Mouse (Mus musculus) intestine, embryonic 16.5 days (tissue): ENCODE measurements at regions not wholly inside any gene's neighbourhood (a gene's known extent, or its start where the extent isn't known, plus 50 kb on each side); places are given as distances from the start of the nearest gene placed in this dataset.
"Not testable (repeated sequence)": the region's sequence is repeated elsewhere in the genome, so short reads cannot be mapped to it uniquely, and the experiment has no call there.

Experiments used
- ATAC-seq: fragments of 200-750 bp; cut with Nextera tagmentation; 2 replicates; pipeline ENCODE4 v1.8.0; 2017; ENCODE audit warnings: moderate TSS enrichment, moderate library complexity
- H3K27ac ChIP-seq: fragments of 300-500 bp; sonication (generic); 2 replicates; pipeline ENCODE4 v1.5.1; 2014; ENCODE audit warnings: mild to moderate bottlenecking, low read length
- H3K27me3 ChIP-seq: fragments of 300-500 bp; sonication (generic); replicated peaks from 2 replicates; pipeline ENCODE4 v1.6.1; 2014; ENCODE audit warnings: low read length, control low read depth, mixed read lengths; ENCODE audit not compliant: control insufficient read depth, insufficient read depth
- H3K36me3 ChIP-seq: fragments of 300-500 bp; sonication (generic); 2 replicates; pipeline ENCODE4 v1.6.1; 2014; ENCODE audit warnings: low read length, control low read depth; ENCODE audit not compliant: control insufficient read depth, insufficient read depth
- H3K4me1 ChIP-seq: fragments of 300-500 bp; sonication (generic); 2 replicates; pipeline ENCODE4 v1.6.1; 2014; ENCODE audit warnings: low read length, control low read depth, mixed read lengths; ENCODE audit not compliant: control insufficient read depth, insufficient read depth
- H3K4me2 ChIP-seq: fragments of 300-500 bp; sonication (generic); 2 replicates; pipeline ENCODE4 v1.6.1; 2014; ENCODE audit warnings: low read depth, low read length, control low read depth
- H3K4me3 ChIP-seq: fragments of 300-500 bp; sonication (generic); 2 replicates; pipeline ENCODE4 v1.5.1; 2014; ENCODE audit warnings: mild to moderate bottlenecking, low read length
- H3K9ac ChIP-seq: fragments of 300-500 bp; sonication (generic); 2 replicates; pipeline ENCODE4 v1.6.1; 2014; ENCODE audit warnings: low read depth, low read length
- H3K9me3 ChIP-seq: fragments of 300-500 bp; sonication (generic); 2 replicates; pipeline ENCODE4 v1.6.1; 2016; ENCODE audit warnings: low read length, control low read depth; ENCODE audit not compliant: control insufficient read depth
- WGBS: fragments of 180-500 bp; shearing (Covaris S2); extraction: QIAGEN DNeasy Blood & Tissue Kit; methylation state at CpG from one replicate; pipeline ENCODE4 v1.1.7; 2014; 5-methylcytosine and 5-hydroxymethylcytosine counted together

DNA sequence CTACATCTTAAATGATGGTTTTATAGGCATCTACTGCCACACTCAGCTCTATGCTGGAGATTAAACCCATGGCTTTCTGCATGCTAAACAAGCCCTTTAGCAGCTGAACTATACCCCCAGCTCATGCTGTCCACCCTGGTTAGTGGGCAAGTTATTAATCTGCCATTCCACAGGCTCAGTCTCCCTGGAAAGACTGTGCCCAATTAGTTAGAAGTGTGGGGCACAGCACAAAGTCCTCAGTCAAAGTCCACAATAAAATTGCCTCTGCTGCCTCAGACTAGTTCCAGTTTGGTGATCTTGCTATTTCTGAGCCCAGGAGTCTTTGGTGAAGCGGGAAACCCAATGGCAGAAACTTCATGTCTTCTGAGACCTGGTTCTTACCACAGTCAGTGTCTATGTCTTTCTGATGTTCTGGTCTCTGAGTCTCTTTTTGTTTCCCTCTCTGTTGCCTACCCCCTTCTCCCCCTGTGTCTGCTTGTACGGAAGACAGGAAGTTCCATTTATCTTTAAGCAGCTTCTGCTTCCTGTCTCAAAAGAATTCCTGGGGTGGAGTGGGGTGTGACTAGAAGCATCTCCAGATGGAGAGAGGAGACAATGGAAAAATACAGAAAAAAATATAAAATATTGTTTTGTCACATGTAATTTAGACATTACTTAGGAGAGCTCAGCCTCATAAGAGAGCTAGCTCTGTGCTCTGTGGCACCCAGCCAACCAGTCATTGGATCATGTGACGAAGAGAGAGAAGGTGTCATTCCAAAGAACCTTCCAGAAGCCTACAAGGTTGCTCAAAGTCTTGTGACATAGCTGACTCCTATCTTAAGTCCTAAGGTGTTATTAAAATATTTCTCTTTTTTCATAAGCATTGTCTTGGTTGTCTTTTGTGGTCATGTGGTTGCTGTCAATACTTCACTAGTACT, 133.3 kb upstream of the Max start:
- peaks cover 7% of the 10 kb centered on the region for H3K4me1 ChIP-seq
- H3K27me3 ChIP-seq = no peaks in the 10 kb centered on the region
- whole genome bisulfite sequencing = 71% methylated on average over 3 of the region's 3 CpGs
- no peak overlapping the region for H3K27ac ChIP-seq
- H3K9me3 ChIP-seq = no peaks in the 10 kb centered on the region
- H3K36me3 ChIP-seq = no peaks in the 10 kb centered on the region
- no peak overlapping the region for H3K4me2 ChIP-seq
- ATAC-seq = peak; percentile 50; the same call in 1 of the 2 replicates
- H3K9ac ChIP-seq = no peak overlapping the region
- no peak overlapping the region for H3K4me3 ChIP-seq

DNA sequence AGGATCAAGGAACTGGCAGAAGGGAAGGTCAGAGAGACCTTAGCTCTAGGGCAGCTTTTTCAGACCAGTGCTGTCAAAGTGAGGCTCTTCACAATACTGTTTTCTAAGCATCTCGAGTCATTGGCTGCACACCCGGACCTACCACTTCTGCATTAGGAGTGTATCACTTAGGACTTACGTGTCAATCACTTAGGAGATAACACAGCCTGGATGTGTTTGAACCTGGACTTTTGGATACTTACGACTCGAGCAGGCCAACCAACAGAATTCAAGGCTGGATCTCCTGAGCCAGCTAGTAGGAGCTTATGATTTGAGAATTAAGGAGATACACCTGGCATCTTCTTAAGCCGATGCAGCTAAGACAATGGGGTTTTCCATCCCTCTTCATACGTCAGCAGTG, 132.2 kb upstream of the Max start:
- Histone ChIP-seq H3K36me3 (no peaks in the 10 kb centered on the region), H3K27ac (no peak overlapping the region), H3K27me3 (no peaks in the 10 kb centered on the region), H3K4me1 (peaks cover 7% of the 10 kb centered on the region), H3K9me3 (no peaks in the 10 kb centered on the region), H3K9ac (no peak overlapping the region), H3K4me3 (no peak overlapping the region), H3K4me2 (no peak overlapping the region)
- no peak for ATAC-seq
- WGBS = 77% methylated on average over 7 of the region's 7 CpGs

DNA sequence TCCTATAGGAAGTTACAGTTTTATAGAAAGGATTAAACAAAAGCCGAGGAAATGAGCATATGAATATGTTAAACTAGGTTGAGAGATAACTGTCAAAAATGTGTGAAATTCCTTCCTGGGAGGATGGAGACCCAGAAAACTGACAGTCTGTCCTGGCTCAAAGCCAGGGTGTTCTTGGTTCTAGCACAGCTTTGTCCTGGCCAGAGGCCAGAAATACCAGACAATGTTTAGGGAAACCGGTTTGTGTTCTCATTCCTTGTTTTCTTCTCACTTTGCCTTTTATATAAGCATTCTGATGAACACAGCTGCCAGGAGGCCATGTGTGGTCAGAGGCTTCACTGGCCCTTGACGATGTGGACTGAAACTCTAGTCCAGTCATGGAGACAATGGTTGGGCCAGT, 130.7 kb upstream of the Max start:
- H3K4me2 ChIP-seq = no peak overlapping the region
- WGBS = 46% methylated on average over 3 of the region's 3 CpGs
- no peak overlapping the region for H3K4me3 ChIP-seq
- no peak overlapping the region for H3K9ac ChIP-seq
- H3K27ac ChIP-seq = no peak overlapping the region
- no peaks in the 10 kb centered on the region for H3K27me3 ChIP-seq
- no peaks in the 10 kb centered on the region for H3K9me3 ChIP-seq
- ATAC-seq = no peak
- peaks cover 7% of the 10 kb centered on the region for H3K4me1 ChIP-seq
- no peaks in the 10 kb centered on the region for H3K36me3 ChIP-seq

DNA sequence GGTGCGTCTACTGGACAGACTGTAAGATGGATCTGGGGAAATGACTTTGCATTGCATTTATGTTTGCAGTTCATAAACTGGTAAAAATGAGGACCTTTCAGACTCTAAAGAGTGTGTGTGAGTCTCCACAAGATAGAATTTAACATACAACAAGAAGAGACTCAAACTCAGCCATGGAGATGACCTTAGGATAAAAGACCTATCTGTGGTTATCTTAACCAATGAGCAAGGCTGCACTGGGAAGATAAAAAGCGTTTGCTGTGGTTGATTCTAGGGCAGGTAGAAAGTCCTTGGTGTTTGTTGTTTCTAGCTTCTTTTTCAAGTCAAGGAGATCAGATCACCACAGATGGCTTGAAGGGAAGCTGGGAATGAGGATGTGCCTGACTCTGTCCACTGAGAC, 130.1 kb upstream of the Max start:
- no peak for ATAC-seq
- no peak overlapping the region for H3K4me2 ChIP-seq
- no peak overlapping the region for H3K27ac ChIP-seq
- no peaks in the 10 kb centered on the region for H3K9me3 ChIP-seq
- 79% methylated on average over 2 of the region's 2 CpGs for WGBS
- H3K4me1 ChIP-seq = peaks cover 7% of the 10 kb centered on the region
- no peak overlapping the region for H3K4me3 ChIP-seq
- no peaks in the 10 kb centered on the region for H3K36me3 ChIP-seq
- no peaks in the 10 kb centered on the region for H3K27me3 ChIP-seq
- H3K9ac ChIP-seq = no peak overlapping the region

DNA sequence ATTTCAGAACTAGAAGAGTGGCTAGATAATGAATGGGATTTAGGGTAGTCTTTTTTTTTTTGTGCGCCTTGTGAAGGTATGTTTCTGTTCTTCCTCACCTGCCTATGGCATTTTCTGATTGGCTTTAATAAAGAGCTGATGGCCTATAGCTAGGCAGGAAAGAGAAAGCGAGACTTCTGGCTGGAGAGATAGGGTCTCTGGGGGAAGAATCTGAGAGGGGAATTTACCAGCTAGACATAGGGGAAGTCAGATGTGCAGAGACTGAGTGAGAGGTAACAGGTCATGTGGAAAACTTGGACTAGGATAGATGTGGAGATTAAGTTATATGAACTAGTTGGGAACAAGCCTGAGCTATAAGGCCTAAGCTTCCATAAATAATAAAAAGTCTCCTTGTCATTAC, 129.7 kb upstream of the Max start:
- 93% methylated on average over 2 of the region's 2 CpGs for WGBS
- Histone ChIP-seq H3K27ac (no peak overlapping the region), H3K27me3 (no peaks in the 10 kb centered on the region), H3K9me3 (no peaks in the 10 kb centered on the region), H3K4me1 (peaks cover 7% of the 10 kb centered on the region), H3K36me3 (no peaks in the 10 kb centered on the region), H3K4me2 (no peak overlapping the region), H3K9ac (no peak overlapping the region), H3K4me3 (no peak overlapping the region)
- ATAC-seq = no peak

DNA sequence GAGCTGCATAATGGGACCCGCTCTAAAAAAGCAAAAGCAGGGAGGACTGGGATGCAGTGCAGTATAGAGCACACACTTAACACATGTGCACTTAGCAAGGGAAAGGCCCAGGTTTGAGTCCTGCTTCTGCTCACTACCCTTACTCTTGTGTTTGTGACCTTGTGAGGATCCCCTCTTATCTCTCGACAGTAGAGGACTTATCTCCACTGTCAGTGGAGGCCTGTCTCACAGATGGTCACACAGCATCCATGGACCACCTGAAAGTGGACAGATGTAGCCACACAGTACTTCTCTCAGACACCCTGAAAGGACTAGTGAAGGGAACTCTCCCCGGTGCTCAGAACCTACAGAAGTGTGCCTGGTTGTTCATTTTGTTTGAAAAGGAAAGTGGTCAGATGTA, 128.5 kb upstream of the Max start:
- Histone ChIP-seq H3K4me3 (no peak overlapping the region), H3K27ac (no peak overlapping the region), H3K4me2 (no peak overlapping the region), H3K9ac (no peak overlapping the region), H3K9me3 (no peaks in the 10 kb centered on the region), H3K4me1 (peaks cover 7% of the 10 kb centered on the region), H3K36me3 (no peaks in the 10 kb centered on the region), H3K27me3 (no peaks in the 10 kb centered on the region)
- no peak for ATAC-seq
- WGBS = 85% methylated on average over 3 of the region's 3 CpGs

DNA sequence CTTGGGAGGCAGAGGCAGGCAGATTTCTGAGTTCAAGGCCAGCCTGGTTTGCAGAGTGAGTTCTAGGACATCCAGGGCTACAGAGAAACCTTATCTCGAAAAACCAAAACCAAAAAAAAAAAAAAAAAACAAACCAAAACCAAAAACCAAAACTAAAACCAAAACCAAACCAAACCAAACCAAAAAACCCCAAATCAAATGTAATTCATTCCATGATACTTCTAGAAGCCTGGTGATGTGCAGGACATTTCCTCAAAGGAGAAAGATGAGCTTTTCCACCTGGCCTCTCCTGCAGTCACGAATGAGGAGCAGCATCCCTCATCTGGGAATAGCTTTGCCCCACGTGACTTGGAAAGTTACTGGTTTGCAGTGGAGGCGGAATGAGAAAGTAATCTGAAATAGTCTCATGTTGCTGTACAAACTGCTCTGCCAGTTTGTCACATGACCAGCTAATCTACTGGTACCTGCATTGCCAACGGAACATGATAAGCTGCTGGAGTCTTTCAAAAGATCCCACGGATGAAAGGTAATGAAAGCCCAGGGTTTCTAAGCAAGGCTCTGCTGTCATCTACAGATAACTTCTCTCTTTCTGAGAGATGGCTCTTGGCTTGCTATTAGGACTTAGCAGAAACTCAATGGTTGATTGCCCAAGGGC, 127.8 kb upstream of the Max start:
- ATAC-seq = no peak
- Histone ChIP-seq H3K9ac (no peak overlapping the region), H3K27ac (no peak overlapping the region), H3K4me3 (no peak overlapping the region), H3K9me3 (no peaks in the 10 kb centered on the region), H3K27me3 (no peaks in the 10 kb centered on the region), H3K4me1 (peaks cover 5% of the 10 kb centered on the region), H3K36me3 (no peaks in the 10 kb centered on the region), H3K4me2 (no peak overlapping the region)
- 82% methylated on average over 6 of the region's 6 CpGs for WGBS

DNA sequence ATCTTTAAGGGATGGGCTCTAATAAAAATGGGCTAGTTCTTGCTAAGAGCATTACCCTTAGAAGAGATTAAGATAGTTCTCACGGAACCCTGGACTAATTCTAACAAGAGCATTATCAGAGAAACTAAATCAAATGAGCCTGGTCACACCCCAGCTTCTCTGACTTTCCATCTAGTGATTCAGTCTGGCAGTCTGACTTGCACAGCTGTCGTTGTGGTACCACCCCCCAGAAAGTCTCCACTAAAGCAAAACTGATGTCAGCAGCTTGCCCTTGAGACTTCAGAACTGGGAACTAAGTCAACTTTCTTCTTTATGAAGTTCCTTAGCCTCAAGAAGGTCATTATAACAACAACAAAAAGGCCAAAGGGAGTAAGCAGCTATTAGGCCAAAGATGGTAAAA, 126.5 kb upstream of the Max start:
- no peaks in the 10 kb centered on the region for H3K27me3 ChIP-seq
- no peak overlapping the region for H3K4me2 ChIP-seq
- no peak for ATAC-seq
- no peak overlapping the region for H3K4me3 ChIP-seq
- no peaks in the 10 kb centered on the region for H3K9me3 ChIP-seq
- H3K9ac ChIP-seq = no peak overlapping the region
- H3K27ac ChIP-seq = no peak overlapping the region
- H3K4me1 ChIP-seq = peaks cover 5% of the 10 kb centered on the region
- H3K36me3 ChIP-seq = no peaks in the 10 kb centered on the region
- whole genome bisulfite sequencing = 63% methylated on average over 2 of the region's 2 CpGs

DNA sequence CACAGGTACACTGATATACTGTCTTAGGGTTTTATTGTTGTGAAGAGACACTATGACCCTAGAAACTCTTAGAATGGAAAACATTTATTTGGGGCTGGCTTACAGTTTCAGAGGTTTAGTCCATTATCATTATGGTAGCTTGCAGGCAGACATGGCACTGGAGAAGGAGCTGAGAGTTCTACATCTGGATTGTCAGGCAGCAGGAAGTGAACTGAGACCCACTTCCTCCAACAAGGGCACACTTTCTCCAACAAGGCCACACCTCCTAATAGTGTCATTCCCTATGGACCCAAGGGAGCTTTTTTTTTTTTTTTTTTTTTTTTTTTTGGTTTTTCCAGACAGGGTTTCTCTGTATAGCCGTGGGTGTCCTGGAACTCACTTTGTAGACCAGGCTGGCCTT, 124.9 kb upstream of the Max start:
- H3K4me3 ChIP-seq, H3K27ac ChIP-seq, ATAC-seq, H3K36me3 ChIP-seq, H3K9me3 ChIP-seq, H3K4me2 ChIP-seq, H3K27me3 ChIP-seq, H3K4me1 ChIP-seq, H3K9ac ChIP-seq: not testable (repeated sequence)
- 100% methylated on average over 1 of the region's 1 CpGs for WGBS
